Comparison of ENCODE assay signal across 11 mouse cellular contexts in the genomic region with DNA sequence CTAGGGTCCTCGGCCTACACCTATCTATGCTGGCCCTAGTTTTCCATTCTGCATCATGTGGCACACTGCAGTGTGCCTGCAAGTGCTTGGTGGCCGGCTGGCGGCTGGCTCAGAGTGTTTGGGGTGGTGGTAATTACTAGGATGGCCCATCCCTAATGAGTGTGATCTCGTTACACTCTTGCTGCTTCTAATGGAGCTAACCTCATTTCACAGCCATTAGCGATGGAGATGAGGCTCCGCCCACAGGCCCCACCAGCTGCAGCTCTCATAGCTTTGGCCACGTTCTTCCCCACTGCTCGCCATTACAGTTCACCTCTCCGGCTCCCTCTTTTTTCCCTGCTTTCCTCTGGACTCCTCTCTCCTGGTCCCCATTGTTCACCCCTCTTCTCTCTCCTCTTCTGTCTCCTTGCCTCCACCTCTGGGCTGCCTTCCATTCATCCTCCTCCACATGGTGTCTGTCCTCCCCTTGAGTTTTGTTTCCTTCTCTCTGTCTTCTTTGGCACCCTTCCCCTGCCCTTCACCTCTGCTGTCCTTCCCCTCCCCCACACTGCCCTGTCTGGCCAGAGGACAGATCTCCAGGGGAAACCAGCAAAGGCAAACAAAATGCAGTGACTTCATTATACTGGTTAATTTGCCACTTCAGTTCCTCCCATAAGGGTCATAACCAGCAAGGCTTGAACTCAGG. TPM values are rescaled to one million over a fixed set of nuclear protein-coding genes. Genes with fewer than 3 reads are reported as not detected.
A peak's percentile ranks its signal among the peaks of the same experiment; 100 is the strongest.
DNase-seq lines count a peak whose midpoint lies in the region; ATAC-seq lines count a peak whose summit lies in the region.
"Had no signal": no experiment of that assay in that cellular context is flagged by ENCODE, and none has a peak within 500 bp of the region (broad histone marks: within the 10 kb centered on the region; RNA-seq: fewer than 3 reads in every experiment).

No protein-coding gene starts in this region.

- intact Hi-C loops in heart, postnatal 14 days (cut with DNase I): no loop called here

- ATAC-seq in forebrain, embryonic 12.5 days (ENCODE audit: low FRiP score): peak; percentile 67; the same call in 1 of the 2 replicates
- ATAC-seq in kidney, embryonic 14.5 days (ENCODE audit: low FRiP score, low TSS enrichment): peak; percentile 63
- peak; percentile 26; the same call in 1 of the 2 replicates for ATAC-seq in neural tube, embryonic 15.5 days (ENCODE audit: low FRiP score)

- peak; percentile 40 for DNase-seq in ovary, postnatal 36 days (ENCODE audit: low spot score)
- no peak for DNase-seq in ovary, postnatal 10 days (ENCODE audit: low spot score)
- DNase-seq in natural killer cell, adult 2 months (ENCODE audit: low spot score in 2 of 2): no peak
- no peak for DNase-seq in thymus, adult 18-20 months
- DNase-seq in heart, postnatal 14 days: no peak
- DNase-seq: cerebellum, adult 8-10 months; gastrocnemius, postnatal 10 days; layer of hippocampus, adult 9-11 months had no signal

- H3K4me2 ChIP-seq in forebrain, embryonic 12.5 days: no peak overlapping the region
- no peak overlapping the region for H3K4me2 ChIP-seq in kidney, embryonic 14.5 days (replicated peaks; ENCODE audit: low read depth, low read length)
- peak overlapping the region; percentile 22 for H3K4me2 ChIP-seq in neural tube, embryonic 15.5 days

- H3K9me3 ChIP-seq in forebrain, embryonic 12.5 days: no peaks in the 10 kb centered on the region
- H3K9me3 ChIP-seq in kidney, embryonic 14.5 days (ENCODE audit: control insufficient read depth, low read length): no peaks in the 10 kb centered on the region
- no peaks in the 10 kb centered on the region for H3K9me3 ChIP-seq in neural tube, embryonic 15.5 days (replicated peaks)

- peak overlapping the region; percentile 65 for H3K27ac ChIP-seq in forebrain, embryonic 12.5 days
- H3K27ac ChIP-seq in kidney, embryonic 14.5 days (ENCODE audit: low read depth, low read length): no peak overlapping the region
- peak overlapping the region; percentile 76 for H3K27ac ChIP-seq in neural tube, embryonic 15.5 days (replicated peaks)

- H3K9ac ChIP-seq in forebrain, embryonic 12.5 days: no peak overlapping the region
- H3K9ac ChIP-seq in kidney, embryonic 14.5 days (ENCODE audit: low read depth, low read length): no peak overlapping the region
- H3K9ac ChIP-seq in neural tube, embryonic 15.5 days (replicated peaks): no peak overlapping the region; the same call in 1 of the 2 replicates

- no peaks in the 10 kb centered on the region; the same call in 1 of the 2 replicates for H3K27me3 ChIP-seq in forebrain, embryonic 12.5 days
- no peaks in the 10 kb centered on the region for H3K27me3 ChIP-seq in kidney, embryonic 14.5 days (ENCODE audit: control insufficient read depth, insufficient read depth, low read length)
- H3K27me3 ChIP-seq in neural tube, embryonic 15.5 days (replicated peaks): no peaks in the 10 kb centered on the region

- peaks cover 55% of the 10 kb centered on the region for H3K4me1 ChIP-seq in forebrain, embryonic 12.5 days
- peaks cover 13% of the 10 kb centered on the region for H3K4me1 ChIP-seq in kidney, embryonic 14.5 days (ENCODE audit: control insufficient read depth, insufficient read depth, low read length)
- H3K4me1 ChIP-seq in neural tube, embryonic 15.5 days: peaks cover 76% of the 10 kb centered on the region

- H3K36me3 ChIP-seq in forebrain, embryonic 12.5 days (replicated peaks): no peaks in the 10 kb centered on the region
- H3K36me3 ChIP-seq in kidney, embryonic 14.5 days (ENCODE audit: control insufficient read depth, insufficient read depth, low read length): no peaks in the 10 kb centered on the region
- H3K36me3 ChIP-seq in neural tube, embryonic 15.5 days: no peaks in the 10 kb centered on the region

- WGBS in forebrain, embryonic 12.5 days: 34% methylated on average over 9 of the region's 9 CpGs
- 28% methylated on average over 9 of the region's 9 CpGs for WGBS in kidney, embryonic 14.5 days
- WGBS in neural tube, embryonic 15.5 days: 18% methylated on average over 9 of the region's 9 CpGs

- no peak overlapping the region for H3K4me3 ChIP-seq in forebrain, embryonic 12.5 days (replicated peaks)
- no peak overlapping the region for H3K4me3 ChIP-seq in kidney, embryonic 14.5 days (ENCODE audit: low read length)
- no peak overlapping the region for H3K4me3 ChIP-seq in neural tube, embryonic 15.5 days (replicated peaks)

RNA-seq across cellular contexts. Expression of a gene that starts 6.7 kb away (rescaled TPM):
- 26.3 and 28.1 TPM in 2 replicates for polyA plus RNA-seq in forebrain, embryonic 12.5 days (2016; fragmentation: Nextera tagmentation; extraction: Ambion mirVana)
- polyA plus RNA-seq in kidney, embryonic 14.5 days (2014; fragmentation: Nextera tagmentation; extraction: Ambion mirVana): 5.8 and 6.4 TPM in 2 replicates
- polyA plus RNA-seq in neural tube, embryonic 15.5 days (2015; fragmentation: Nextera tagmentation; extraction: Ambion mirVana): 20.3 and 24.5 TPM in 2 replicates
- total RNA-seq in heart, postnatal 14 days (2021): 1 to 10 TPM; 2.5 to 3.3 TPM

RNA-seq across cellular contexts. Expression of a gene that starts 9.1 kb away (rescaled TPM):
- 32.0 and 33.0 TPM in 2 replicates for polyA plus RNA-seq in forebrain, embryonic 12.5 days (2016; fragmentation: Nextera tagmentation; extraction: Ambion mirVana)
- 14.5 and 21.8 TPM in 2 replicates for polyA plus RNA-seq in kidney, embryonic 14.5 days (2014; fragmentation: Nextera tagmentation; extraction: Ambion mirVana)
- 27.9 and 31.6 TPM in 2 replicates for polyA plus RNA-seq in neural tube, embryonic 15.5 days (2015; fragmentation: Nextera tagmentation; extraction: Ambion mirVana)
- 10 to 100 TPM in 1 of 2 experiments, 1 to 10 TPM in 1; 9.6 to 11.4 TPM for total RNA-seq in heart, postnatal 14 days (2021)

RNA-seq across cellular contexts. Expression of a gene that starts 20.9 kb away (rescaled TPM):
- 10.2 and 11.4 TPM in 2 replicates for polyA plus RNA-seq in forebrain, embryonic 12.5 days (2016; fragmentation: Nextera tagmentation; extraction: Ambion mirVana)
- 11.4 and 17.8 TPM in 2 replicates for polyA plus RNA-seq in kidney, embryonic 14.5 days (2014; fragmentation: Nextera tagmentation; extraction: Ambion mirVana)
- 6.2 and 12.4 TPM in 2 replicates for polyA plus RNA-seq in neural tube, embryonic 15.5 days (2015; fragmentation: Nextera tagmentation; extraction: Ambion mirVana)
- 1 to 10 TPM; 4.6 to 5.4 TPM for total RNA-seq in heart, postnatal 14 days (2021)

RNA-seq across cellular contexts. Expression of a gene that starts 31.3 kb away (rescaled TPM):
- polyA plus RNA-seq in forebrain, embryonic 12.5 days (2016; fragmentation: Nextera tagmentation; extraction: Ambion mirVana): 9.0 and 9.4 TPM in 2 replicates
- polyA plus RNA-seq in kidney, embryonic 14.5 days (2014; fragmentation: Nextera tagmentation; extraction: Ambion mirVana): 0.43 and 0.55 TPM in 2 replicates
- polyA plus RNA-seq in neural tube, embryonic 15.5 days (2015; fragmentation: Nextera tagmentation; extraction: Ambion mirVana): 30.6 and 37.0 TPM in 2 replicates
- total RNA-seq in heart, postnatal 14 days (2021): under 1 TPM; 0.10 to 0.36 TPM
